ENCODE assay signal across 8 mouse cellular contexts in genomic region chr6:71149534-71149933, GRCm38 (mm10). TPM values are rescaled to one million over a fixed set of nuclear protein-coding genes. Genes with fewer than 3 reads are reported as not detected.
A peak's percentile ranks its signal among the peaks of the same experiment; 100 is the strongest.
DNase-seq lines count a peak whose midpoint lies in the region; ATAC-seq and TF ChIP-seq lines count a peak whose summit lies in the region.

No protein-coding gene starts in this region.

- no peaks in the 10 kb centered on the region for H3K4me1 ChIP-seq in forebrain, embryonic 13.5 days
- peaks cover 7% of the 10 kb centered on the region; the same call in 1 of the 2 replicates for H3K4me1 ChIP-seq in intestine, embryonic 15.5 days (replicated peaks)
- peaks cover 0 to 4% of the 10 kb centered on the region in 2 experiments; a peak in 1 of 4 replicates for H3K4me1 ChIP-seq in liver, embryonic 14.5 days (replicated peaks; ENCODE audit: control insufficient read depth in 2 of 2, insufficient read depth in 2 of 2, low read length in 1 of 2)
- H3K4me1 ChIP-seq in neural tube, embryonic 12.5 days = no peaks in the 10 kb centered on the region; the same call in 1 of the 2 replicates

- H3K36me3 ChIP-seq in forebrain, embryonic 13.5 days (ENCODE audit: poor library complexity, severe bottlenecking) = no peaks in the 10 kb centered on the region
- H3K36me3 ChIP-seq in intestine, embryonic 15.5 days = no peaks in the 10 kb centered on the region
- H3K36me3 ChIP-seq in liver, embryonic 14.5 days (replicated peaks; ENCODE audit: control insufficient read depth, insufficient read depth, low read depth) = no peaks in the 10 kb centered on the region
- H3K36me3 ChIP-seq in neural tube, embryonic 12.5 days = no peaks in the 10 kb centered on the region

- H3K27me3 ChIP-seq in forebrain, embryonic 13.5 days = no peaks in the 10 kb centered on the region
- H3K27me3 ChIP-seq in intestine, embryonic 15.5 days (replicated peaks) = no peaks in the 10 kb centered on the region
- no peaks in the 10 kb centered on the region for H3K27me3 ChIP-seq in liver, embryonic 14.5 days (ENCODE audit: control insufficient read depth, insufficient read depth, low read length)
- H3K27me3 ChIP-seq in neural tube, embryonic 12.5 days (replicated peaks) = no peaks in the 10 kb centered on the region

- DNase-seq in urinary bladder, postnatal 14 days (ENCODE audit: low spot score) = peak; percentile 38
- DNase-seq in urinary bladder, adult 2 months (ENCODE audit: low spot score) = no peak
- DNase-seq in c-Kit-positive CD71-positive TER-119-negative erythroid progenitor cells, embryonic 14.5 days (ENCODE audit: low read depth) = peak; percentile 23
- DNase-seq in liver, embryonic 14.5 days (ENCODE audit: low read depth in 3 of 3, low spot score in 3 of 3) = peak in 1 of 3 experiments; percentile 22
- DNase-seq in thymus, postnatal 4 days = peak; percentile 78

- no peak overlapping the region for H3K4me2 ChIP-seq in forebrain, embryonic 13.5 days
- no peak overlapping the region for H3K4me2 ChIP-seq in intestine, embryonic 15.5 days (replicated peaks)
- H3K4me2 ChIP-seq in liver, embryonic 14.5 days (ENCODE audit: low read depth) = no peak overlapping the region
- no peak overlapping the region for H3K4me2 ChIP-seq in neural tube, embryonic 12.5 days (replicated peaks)

- peak; percentile 82 for TF ChIP-seq CTCF in liver, embryonic 14.5 days (IDR thresholded peaks at IDR 0.05; ENCODE audit: low read depth)

- H3K4me3 ChIP-seq in forebrain, embryonic 13.5 days = no peak overlapping the region
- H3K4me3 ChIP-seq in intestine, embryonic 15.5 days (replicated peaks) = no peak overlapping the region
- H3K4me3 ChIP-seq in liver, embryonic 14.5 days (ENCODE audit: insufficient read depth in 1 of 2, low read depth in 2 of 2, low read length in 2 of 2) = no peak overlapping the region
- H3K4me3 ChIP-seq in neural tube, embryonic 12.5 days = no peak overlapping the region

- 16% methylated on average over 5 of the region's 5 CpGs for WGBS in forebrain, embryonic 13.5 days
- 14% methylated on average over 5 of the region's 5 CpGs for WGBS in intestine, embryonic 15.5 days
- WGBS in liver, embryonic 14.5 days (ENCODE audit: insufficient replicate concordance) = 11% methylated on average over 5 of the region's 5 CpGs
- WGBS in neural tube, embryonic 12.5 days = 17% methylated on average over 5 of the region's 5 CpGs

- peak; percentile 55; the same call in 1 of the 2 replicates for ATAC-seq in forebrain, embryonic 13.5 days
- peak; percentile 22 for ATAC-seq in intestine, embryonic 15.5 days
- no peak for ATAC-seq in liver, embryonic 14.5 days (ENCODE audit: insufficient read depth)
- peak; percentile 70 for ATAC-seq in neural tube, embryonic 12.5 days (ENCODE audit: low FRiP score, low read depth)

- no peak for TF ChIP-seq EP300 in liver, embryonic 14.5 days (IDR thresholded peaks at IDR 0.05; ENCODE audit: low read depth)

- H3K9me3 ChIP-seq in forebrain, embryonic 13.5 days (replicated peaks) = no peaks in the 10 kb centered on the region
- no peaks in the 10 kb centered on the region for H3K9me3 ChIP-seq in intestine, embryonic 15.5 days
- H3K9me3 ChIP-seq in liver, embryonic 14.5 days (ENCODE audit: control insufficient read depth, low read length) = no peaks in the 10 kb centered on the region
- H3K9me3 ChIP-seq in neural tube, embryonic 12.5 days = no peaks in the 10 kb centered on the region

- no peak overlapping the region for H3K9ac ChIP-seq in forebrain, embryonic 13.5 days
- no peak overlapping the region for H3K9ac ChIP-seq in intestine, embryonic 15.5 days
- no peak overlapping the region for H3K9ac ChIP-seq in liver, embryonic 14.5 days (replicated peaks)
- H3K9ac ChIP-seq in neural tube, embryonic 12.5 days = no peak overlapping the region

- no peak overlapping the region for H3K27ac ChIP-seq in forebrain, embryonic 13.5 days
- H3K27ac ChIP-seq in intestine, embryonic 15.5 days = no peak overlapping the region
- no peak overlapping the region for H3K27ac ChIP-seq in liver, embryonic 14.5 days
- no peak overlapping the region for H3K27ac ChIP-seq in neural tube, embryonic 12.5 days

RNA-seq across cellular contexts. Expression of gene Thnsl2, which starts 5.3 kb away (rescaled TPM):
- 10.0 and 10.5 TPM in 2 replicates for polyA plus RNA-seq in urinary bladder, adult 2 months (2012; rRNA removed)
- polyA plus RNA-seq in forebrain, embryonic 13.5 days (2015; fragmentation: Nextera tagmentation; extraction: Ambion mirVana) = 2.9 and 4.6 TPM in 2 replicates
- 47.4 and 49.6 TPM in 2 replicates for polyA plus RNA-seq in intestine, embryonic 15.5 days (2015; fragmentation: Nextera tagmentation; extraction: Ambion mirVana)
- 4.7 and 5.4 TPM in 2 replicates for polyA plus RNA-seq in liver, embryonic 14.5 days (2012; rRNA removed)
- 11.5 and 11.8 TPM in 2 replicates for polyA plus RNA-seq in liver, embryonic 14.5 days (2014; fragmentation: Nextera tagmentation; extraction: Ambion mirVana)
- 4.6 and 5.4 TPM in 2 replicates for polyA plus RNA-seq in neural tube, embryonic 12.5 days (2016; fragmentation: Nextera tagmentation; extraction: Ambion mirVana)

RNA-seq across cellular contexts. Expression of gene Fabp1, which starts 50.1 kb away (rescaled TPM):
- polyA plus RNA-seq in urinary bladder, adult 2 months (2012; rRNA removed) = 0.37 and 0.78 TPM in 2 replicates
- not detected in 2 replicates for polyA plus RNA-seq in forebrain, embryonic 13.5 days (2015; fragmentation: Nextera tagmentation; extraction: Ambion mirVana)
- polyA plus RNA-seq in intestine, embryonic 15.5 days (2015; fragmentation: Nextera tagmentation; extraction: Ambion mirVana) = 2,291 and 2,664 TPM in 2 replicates
- polyA plus RNA-seq in liver, embryonic 14.5 days (2012; rRNA removed) = 84.6 and 179 TPM in 2 replicates
- 356 and 360 TPM in 2 replicates for polyA plus RNA-seq in liver, embryonic 14.5 days (2014; fragmentation: Nextera tagmentation; extraction: Ambion mirVana)
- not detected in 2 replicates for polyA plus RNA-seq in neural tube, embryonic 12.5 days (2016; fragmentation: Nextera tagmentation; extraction: Ambion mirVana)

Comparison
In these comparisons a context has a peak if more than half of its experiments do, and no peak if none do; other contexts are left out.
1. RNA of gene Fabp1, which starts 50.1 kb away (polyA plus RNA-seq): 2,291 to 2,664 TPM in intestine, embryonic 15.5 days and 84.6 to 360 TPM in liver, embryonic 14.5 days; 0.37 to 0.78 TPM in urinary bladder, adult 2 months, not detected in forebrain, embryonic 13.5 days and not detected in neural tube, embryonic 12.5 days; every median in the first group is over 10 times any median in the second.